Mouse (Mus musculus) left cerebral cortex, adult 9 months (tissue): ENCODE results near the gene Mcub.

ENCODE experiments used
- DNase-seq, 2 experiments: peaks; one replicate each; pipeline ENCODE4 v3.0.0; 2022; ENCODE audit warnings: low spot score in 2 of 2

Gene Mcub

GRCm38 (mm10) chr3:129969432-129970395 is at the start of gene Mcub:
TSS of gene Mcub (minus strand) at chr3:129970206.
- no peak for DNase-seq

- DNase-seq: no peak
These were observed 42.9 kb upstream of the Mcub start for GRCm38 (mm10) chr3:130012943-130013342.

DNA sequence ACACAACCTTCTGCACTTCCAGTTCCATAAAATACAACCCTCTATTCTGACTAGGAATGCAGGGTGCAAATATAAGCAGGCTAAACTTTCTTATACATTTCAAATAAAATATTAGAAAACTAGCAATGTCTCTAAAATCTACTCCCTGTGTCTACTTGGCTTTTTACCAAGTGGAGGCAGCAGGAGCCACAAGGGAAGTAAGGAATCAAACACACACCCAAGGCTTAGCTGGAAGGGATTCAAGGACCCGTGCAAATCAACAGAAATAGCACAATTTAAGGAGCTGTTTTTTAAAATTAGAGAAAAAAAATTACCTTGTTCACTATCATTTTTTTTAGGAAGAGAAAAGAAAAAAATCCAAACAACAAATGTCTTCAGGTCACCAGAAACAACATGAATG is 41.2 kb upstream of the Mcub start:
- DNase-seq: no peak

DNA sequence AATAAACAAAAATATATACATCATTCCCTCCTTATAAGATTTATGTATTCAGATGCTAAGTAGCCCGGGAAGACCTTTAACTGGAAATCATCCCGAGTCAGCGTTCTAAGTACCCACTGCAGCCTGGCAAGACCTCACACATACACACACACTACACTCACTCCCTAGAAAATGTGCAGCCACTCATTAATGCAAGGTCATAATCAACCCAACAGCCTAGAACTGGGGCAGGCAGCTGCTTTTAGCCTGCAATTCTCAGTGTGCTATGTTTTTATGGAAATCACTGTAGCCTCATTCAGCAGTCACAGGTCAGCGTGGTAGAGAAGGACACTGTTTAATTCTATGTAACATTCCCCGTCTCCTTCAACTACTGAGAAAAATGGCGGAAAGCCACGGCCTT is 36.1 kb upstream of the Mcub start:
- DNase-seq: no peak

DNA sequence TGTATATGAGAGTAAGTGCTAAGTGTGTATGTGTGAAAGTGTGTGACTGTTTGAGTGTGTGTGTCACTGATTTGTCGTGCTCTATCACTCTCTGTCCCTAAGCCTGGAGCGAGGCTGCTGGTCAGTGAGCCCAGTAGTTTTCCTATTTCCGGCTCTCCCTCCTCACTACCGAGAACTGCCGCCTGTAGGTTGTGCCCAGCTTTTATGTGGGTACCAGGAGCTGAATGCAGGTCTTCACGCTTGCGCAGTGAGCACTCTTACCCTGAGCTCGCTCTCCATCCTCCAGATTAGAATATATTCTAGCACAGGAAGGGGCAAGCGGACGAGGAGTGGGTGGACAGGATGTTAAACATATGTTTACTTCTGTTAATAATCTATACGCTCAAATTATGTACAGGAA is 30.9 kb upstream of the Mcub start:
- no peak for DNase-seq

- DNase-seq: peak; percentile 27 to 37
These were observed 28.5 kb upstream of the Mcub start for GRCm38 (mm10) chr3:129998526-129998925.

DNA sequence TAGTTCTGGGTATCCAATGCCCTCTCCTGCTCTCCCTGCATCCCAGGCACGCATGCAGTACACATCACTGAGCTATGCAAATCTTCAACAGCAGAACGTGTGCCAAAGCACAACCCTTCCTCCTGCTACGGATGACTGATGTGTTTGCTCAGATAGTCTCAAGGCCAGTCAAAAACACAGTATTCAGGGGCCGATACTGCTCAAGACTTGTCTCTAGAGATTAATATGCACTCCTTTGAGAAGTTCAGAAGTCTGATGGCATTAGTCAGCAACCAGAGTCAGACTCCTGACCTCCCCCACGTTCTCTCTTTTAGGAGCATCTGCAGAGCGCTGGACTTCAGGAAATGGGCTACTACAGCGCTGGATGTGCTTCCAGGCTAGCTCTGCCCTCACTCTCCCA is 28.0 kb upstream of the Mcub start:
- DNase-seq: no peak

DNA sequence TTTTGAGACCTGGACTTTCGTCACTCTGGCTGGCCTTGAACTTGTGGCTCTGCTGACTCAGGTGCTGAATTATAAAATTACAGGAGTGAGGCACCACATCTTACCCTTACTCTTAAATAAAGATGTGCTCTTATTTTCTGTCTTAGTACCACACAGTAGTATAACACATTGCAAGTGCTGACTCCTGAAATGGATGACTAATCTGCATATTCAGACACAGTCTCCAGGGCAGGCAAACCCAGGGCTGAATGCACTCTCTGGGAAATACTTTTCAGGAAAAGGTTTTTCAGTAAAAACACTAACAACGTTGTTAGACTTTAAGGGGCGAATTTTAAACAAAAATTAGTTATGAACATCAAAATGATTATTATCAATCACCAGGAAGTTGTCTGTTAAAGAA is 27.3 kb upstream of the Mcub start:
- DNase-seq: no peak

GRCm38 (mm10) chr3:129987297-129987696 is 17.3 kb upstream of the Mcub start:
- DNase-seq: no peak

GRCm38 (mm10) chr3:129985335-129985734 is 15.3 kb upstream of the Mcub start:
- no peak for DNase-seq

- DNase-seq: no peak
These were observed 14.8 kb upstream of the Mcub start for GRCm38 (mm10) chr3:129984797-129985196.

DNA sequence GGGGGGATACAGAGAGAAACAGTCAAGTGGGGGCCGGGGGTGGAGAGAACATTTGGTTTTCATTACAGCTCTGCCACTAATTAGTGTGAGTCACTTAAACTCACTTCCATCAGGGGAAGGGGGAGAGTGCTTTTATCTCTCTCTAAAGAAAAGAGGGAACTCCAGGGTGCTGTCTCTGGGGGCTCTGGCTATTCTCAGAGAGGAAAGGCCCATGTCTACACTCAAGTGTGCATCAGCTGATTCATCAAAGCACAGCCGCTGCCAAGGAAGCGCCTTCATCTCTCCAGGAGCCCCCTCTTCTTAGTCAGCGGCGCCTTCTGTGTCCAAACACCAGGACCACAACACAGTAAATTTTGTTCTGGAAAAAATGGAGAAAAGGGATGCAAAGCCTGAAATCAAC is 12.3 kb upstream of the Mcub start:
- DNase-seq: no peak

DNA sequence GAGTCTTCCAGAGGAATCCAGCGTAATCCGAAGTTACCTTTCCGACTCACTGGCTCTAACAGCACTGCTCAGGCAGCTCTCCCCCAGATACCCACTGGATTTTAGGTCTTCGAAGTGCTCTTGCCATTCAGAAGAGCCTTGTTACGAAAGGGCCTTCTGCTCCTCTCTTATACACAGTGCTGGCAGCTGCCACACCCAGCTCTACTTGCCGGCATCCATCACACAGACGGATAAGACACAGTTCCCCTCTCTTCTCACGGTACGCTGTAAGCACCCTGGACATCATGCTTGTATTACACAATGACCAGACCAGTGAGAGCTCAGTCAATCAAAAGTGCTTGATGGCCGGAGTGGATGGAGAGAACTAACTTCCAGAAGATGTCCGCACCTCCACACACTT is 11.8 kb upstream of the Mcub start:
- DNase-seq: no peak

- DNase-seq: no peak
These were observed 9.5 kb upstream of the Mcub start for GRCm38 (mm10) chr3:129979510-129979909.

- no peak for DNase-seq
These were observed 8.7 kb upstream of the Mcub start for GRCm38 (mm10) chr3:129978716-129979115.

DNA sequence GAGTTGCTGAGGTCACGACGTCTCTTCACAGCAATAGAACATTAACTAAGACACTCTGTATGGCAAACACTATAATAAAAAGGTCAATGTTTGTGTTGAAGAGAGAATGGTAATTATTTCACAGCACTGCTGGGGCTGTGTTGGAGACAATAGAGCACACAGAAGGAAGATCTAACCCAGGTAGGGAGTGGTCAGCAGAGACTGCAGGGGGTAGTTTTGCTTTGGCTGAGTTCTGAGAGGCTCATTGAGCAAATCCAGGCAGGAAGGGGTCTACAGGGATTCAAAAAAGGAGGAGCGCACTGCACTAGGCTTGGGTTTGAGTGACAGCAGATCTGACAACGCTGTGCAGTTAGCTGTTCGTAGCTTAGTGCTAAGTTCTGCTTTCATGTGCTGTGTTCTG is 6.3 kb upstream of the Mcub start:
- no peak for DNase-seq

DNA sequence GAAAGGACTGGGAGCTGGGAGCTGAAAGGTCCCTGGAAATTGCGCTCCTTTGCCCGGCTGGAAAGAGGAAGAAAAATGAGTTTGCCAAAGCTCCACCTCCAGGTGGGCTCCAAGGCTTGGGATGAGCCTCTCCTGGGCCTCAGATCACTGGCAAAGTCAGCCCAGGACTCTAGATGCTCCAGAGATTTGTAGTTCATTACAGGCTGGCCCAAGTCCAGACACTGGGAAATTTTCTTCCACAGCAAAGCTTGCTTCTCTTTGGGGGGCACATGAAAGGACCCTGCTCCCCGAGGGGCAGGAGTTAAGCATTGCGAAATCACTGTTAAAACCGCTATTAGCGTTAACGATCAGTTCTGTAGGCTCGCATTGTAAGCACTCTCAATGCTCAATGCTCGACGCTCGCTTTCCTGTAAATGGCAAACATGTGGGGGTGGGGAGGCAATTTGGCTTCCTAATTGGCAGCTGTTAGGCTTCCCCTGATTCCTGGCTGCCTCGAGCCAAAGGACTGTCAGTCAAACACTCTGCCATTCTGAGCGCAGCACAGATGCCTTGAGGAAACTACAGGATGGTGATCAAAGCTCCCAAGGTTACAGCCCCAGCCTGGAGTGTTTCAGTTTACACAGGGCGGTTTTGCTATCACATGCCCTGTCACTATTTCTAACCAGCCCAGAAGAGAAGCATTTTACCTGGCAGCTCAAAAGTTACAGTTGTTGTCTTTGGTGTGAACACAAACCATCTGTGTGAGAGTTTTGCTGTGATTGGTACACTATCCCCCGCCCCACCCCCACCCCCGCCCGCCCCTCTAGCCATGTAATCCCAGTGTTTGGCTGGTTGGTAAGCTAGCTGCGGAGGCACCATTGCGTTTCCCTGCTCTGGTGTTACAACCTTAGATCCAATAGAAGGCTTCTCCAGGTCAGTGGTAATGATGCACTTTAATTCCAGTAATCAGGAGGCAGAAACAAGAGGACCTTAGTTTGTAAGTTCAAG is 816 bp upstream of the Mcub start:
- no peak for DNase-seq

- no peak for DNase-seq
These were observed 975 bp downstream of the Mcub start for GRCm38 (mm10) chr3:129969031-129969430.

GRCm38 (mm10) chr3:129967874-129968273 is 2.1 kb downstream of the Mcub start:
- DNase-seq: no peak

GRCm38 (mm10) chr3:129964681-129965080 is 5.3 kb downstream of the Mcub start:
- DNase-seq: no peak

GRCm38 (mm10) chr3:129962533-129962932 is 7.5 kb downstream of the Mcub start:
- DNase-seq: peak in 1 of 2 experiments; percentile 9

DNA sequence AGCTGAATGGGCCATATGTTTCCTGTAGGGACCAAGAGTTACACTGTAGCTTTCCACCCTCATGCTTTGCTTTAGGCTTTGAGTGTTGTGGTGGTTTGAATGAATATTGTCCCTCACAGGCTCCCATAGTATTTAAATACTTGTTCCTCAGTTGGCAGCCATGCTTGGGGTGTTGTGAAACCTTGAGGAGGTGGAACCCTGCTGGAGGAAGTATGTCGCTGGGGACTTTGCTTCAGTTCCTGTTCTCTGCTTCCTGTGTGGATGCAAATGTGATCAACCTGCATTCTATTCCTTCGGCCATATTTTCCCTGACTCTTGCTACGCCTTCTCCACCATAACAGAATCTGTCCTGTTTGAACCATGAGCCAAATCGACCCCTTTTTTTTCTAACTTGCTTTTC is 16.7 kb downstream of the Mcub start:
- DNase-seq: no peak
